Mouse (Mus musculus) kidney, embryonic 15.5 days (tissue): ENCODE data around the gene Pdcd1lg2. TPM values are rescaled to one million over a fixed set of nuclear protein-coding genes. Genes with fewer than 3 reads are reported as not detected.

Experiments used
- ATAC-seq: fragments of 200-750 bp; cut with Nextera tagmentation; replicated peaks from 2 replicates; pipeline ENCODE4 v1.8.0; 2017; ENCODE audit warnings: moderate TSS enrichment; ENCODE audit not compliant: low FRiP score
- H3K27ac ChIP-seq: fragments of 300-500 bp; sonication (generic); 2 replicates; pipeline ENCODE4 v1.5.1; 2015; ENCODE audit warnings: mild to moderate bottlenecking, inconsistent platforms
- H3K27me3 ChIP-seq: fragments of 300-500 bp; sonication (generic); 2 replicates; pipeline ENCODE4 v1.6.1; 2015; ENCODE audit warnings: inconsistent platforms
- H3K36me3 ChIP-seq: fragments of 300-500 bp; sonication (generic); 2 replicates; pipeline ENCODE4 v1.6.1; 2015; ENCODE audit warnings: inconsistent platforms
- H3K4me1 ChIP-seq: fragments of 300-500 bp; sonication (generic); 2 replicates; pipeline ENCODE4 v1.6.1; 2015; ENCODE audit warnings: inconsistent platforms
- H3K4me2 ChIP-seq: fragments of 300-500 bp; sonication (generic); 2 replicates; pipeline ENCODE4 v1.6.1; 2015; ENCODE audit warnings: moderate library complexity, mild to moderate bottlenecking, inconsistent platforms
- H3K4me3 ChIP-seq: fragments of 300-500 bp; sonication (generic); replicated peaks from 2 replicates; pipeline ENCODE4 v1.5.1; 2015; ENCODE audit warnings: mild to moderate bottlenecking, inconsistent platforms
- H3K9ac ChIP-seq: fragments of 300-500 bp; sonication (generic); 2 replicates; pipeline ENCODE4 v1.6.1; 2015; ENCODE audit warnings: mild to moderate bottlenecking, inconsistent platforms
- H3K9me3 ChIP-seq: fragments of 300-500 bp; sonication (generic); replicated peaks from 2 replicates; pipeline ENCODE4 v1.6.1; 2016; ENCODE audit warnings: inconsistent platforms
- WGBS: fragments of 180-500 bp; shearing (Covaris S2); methylation state at CpG from one replicate; pipeline ENCODE4 v1.1.7; 2015; ENCODE audit warnings: mixed read lengths; 5-methylcytosine and 5-hydroxymethylcytosine counted together
- polyA plus RNA-seq: library from polyadenylated mRNA; unstranded; fragments of >200 nt; fragmentation: Nextera tagmentation; extraction: Ambion mirVana; gene quantifications from 2 replicates; pipeline ENCODE4 v1.2.1, GENCODE M21; 2015

Pdcd1lg2 gene
- polyA plus RNA-seq, 1 experiment from 2014 or later, result not detected

DNA sequence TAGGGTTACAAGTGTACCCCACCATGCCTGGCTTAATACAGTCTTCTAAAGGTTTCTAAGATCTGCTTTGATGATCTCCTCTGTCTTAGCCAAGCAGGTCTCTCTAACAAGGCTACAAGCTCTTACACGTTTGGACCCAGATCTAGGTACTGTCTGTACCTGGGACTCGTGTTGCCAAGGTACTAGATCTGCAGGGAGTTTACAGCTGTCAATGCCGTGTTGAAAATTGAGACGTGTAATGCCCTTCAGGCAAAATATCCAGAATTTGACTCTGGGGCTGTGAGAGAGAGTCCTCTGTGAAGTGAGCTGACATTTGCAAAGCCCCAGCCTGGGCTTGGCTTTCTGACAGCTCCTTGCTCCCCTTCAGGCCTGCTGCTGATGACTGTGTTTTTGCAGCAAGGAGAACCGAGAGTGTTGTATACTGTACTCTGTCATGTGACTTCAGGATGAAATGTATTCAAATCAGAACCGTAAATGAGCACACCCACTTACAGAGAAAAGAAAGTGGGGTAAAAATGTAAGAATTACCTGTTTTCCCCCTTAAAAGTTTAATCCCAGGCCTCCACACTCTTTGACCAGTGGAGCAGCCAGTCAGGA is 85.4 kb downstream of the Pdcd1lg2 start:
- no peak for ATAC-seq
- no peak overlapping the region for H3K4me2 ChIP-seq
- H3K36me3 ChIP-seq, result no peaks in the 10 kb centered on the region
- H3K4me1 ChIP-seq, result peaks cover 2% of the 10 kb centered on the region; the same call in 1 of the 2 replicates
- WGBS, result 64% methylated on average over 6 of the region's 6 CpGs
- no peaks in the 10 kb centered on the region for H3K27me3 ChIP-seq
- H3K9ac ChIP-seq, result no peak overlapping the region
- no peak overlapping the region for H3K27ac ChIP-seq
- H3K9me3 ChIP-seq, result no peaks in the 10 kb centered on the region
- H3K4me3 ChIP-seq, result no peak overlapping the region

DNA sequence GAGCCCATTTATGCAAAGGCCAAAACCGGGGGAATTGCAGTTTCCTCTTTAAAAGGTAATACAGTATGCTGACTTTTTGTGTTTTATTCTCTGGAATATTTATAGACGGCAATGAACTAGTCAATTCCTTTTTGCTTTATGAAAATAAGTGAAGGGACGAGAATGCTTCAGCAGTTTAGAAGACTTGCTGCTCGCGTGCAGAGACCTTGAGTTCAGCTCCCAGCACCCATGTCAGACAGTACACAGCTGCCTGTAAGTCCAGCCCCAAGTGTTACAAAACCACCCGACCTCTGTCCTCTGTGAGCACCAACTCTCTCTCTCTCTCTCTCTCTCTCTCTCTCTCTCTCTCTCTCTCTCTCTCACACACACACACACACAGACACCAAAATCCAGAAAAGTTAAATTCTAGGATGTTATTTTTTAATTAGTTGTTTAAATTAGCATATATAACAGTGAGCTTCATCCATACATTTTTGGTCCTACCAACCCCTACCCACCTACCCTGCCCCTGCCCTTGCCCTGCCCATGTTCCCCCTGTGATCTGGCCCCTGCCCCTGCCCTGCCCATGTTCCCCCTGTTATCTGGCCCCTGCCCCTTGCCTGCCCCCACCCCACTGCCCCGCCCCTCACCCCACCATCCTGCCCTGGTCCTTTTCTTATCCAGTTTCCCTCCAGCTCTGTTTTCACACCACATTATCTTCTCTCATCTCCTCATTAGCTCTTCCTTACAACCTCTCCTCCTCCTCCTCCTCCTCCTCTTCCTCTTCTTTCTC is 86.3 kb downstream of the Pdcd1lg2 start:
- H3K27ac ChIP-seq, result no peak overlapping the region
- no peak overlapping the region for H3K9ac ChIP-seq
- H3K4me3 ChIP-seq, result no peak overlapping the region
- 58% methylated on average over 7 of the region's 7 CpGs for WGBS
- peaks cover 4% of the 10 kb centered on the region; the same call in 1 of the 2 replicates for H3K4me1 ChIP-seq
- no peak for ATAC-seq
- H3K9me3 ChIP-seq, result no peaks in the 10 kb centered on the region
- H3K4me2 ChIP-seq, result no peak overlapping the region
- H3K27me3 ChIP-seq, result no peaks in the 10 kb centered on the region
- H3K36me3 ChIP-seq, result no peaks in the 10 kb centered on the region

DNA sequence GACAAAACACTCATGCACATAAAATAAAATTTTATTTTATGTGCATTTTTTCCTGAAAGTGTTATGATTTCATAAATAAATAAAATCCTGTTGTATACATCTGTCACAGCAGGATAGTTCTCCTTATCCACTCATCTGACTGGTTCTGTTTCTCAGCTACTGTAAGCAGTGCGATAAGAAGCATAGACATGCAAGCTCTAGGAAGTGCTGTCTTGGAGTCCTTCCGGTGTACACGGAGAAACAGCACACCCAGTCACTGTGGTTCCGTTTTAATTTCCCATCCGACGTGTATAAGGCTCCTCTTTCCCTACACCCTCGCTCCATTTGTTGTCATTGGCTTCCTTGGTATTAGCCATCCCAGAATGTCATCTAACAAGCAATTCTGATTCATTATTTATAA is 87.2 kb downstream of the Pdcd1lg2 start:
- Histone ChIP-seq H3K4me3 (no peak overlapping the region), H3K36me3 (no peaks in the 10 kb centered on the region), H3K9ac (no peak overlapping the region), H3K27me3 (no peaks in the 10 kb centered on the region), H3K4me2 (no peak overlapping the region), H3K27ac (no peak overlapping the region), H3K4me1 (peaks cover 4% of the 10 kb centered on the region; the same call in 1 of the 2 replicates), H3K9me3 (no peaks in the 10 kb centered on the region)
- WGBS, result 80% methylated on average over 7 of the region's 7 CpGs
- ATAC-seq, result no peak

DNA sequence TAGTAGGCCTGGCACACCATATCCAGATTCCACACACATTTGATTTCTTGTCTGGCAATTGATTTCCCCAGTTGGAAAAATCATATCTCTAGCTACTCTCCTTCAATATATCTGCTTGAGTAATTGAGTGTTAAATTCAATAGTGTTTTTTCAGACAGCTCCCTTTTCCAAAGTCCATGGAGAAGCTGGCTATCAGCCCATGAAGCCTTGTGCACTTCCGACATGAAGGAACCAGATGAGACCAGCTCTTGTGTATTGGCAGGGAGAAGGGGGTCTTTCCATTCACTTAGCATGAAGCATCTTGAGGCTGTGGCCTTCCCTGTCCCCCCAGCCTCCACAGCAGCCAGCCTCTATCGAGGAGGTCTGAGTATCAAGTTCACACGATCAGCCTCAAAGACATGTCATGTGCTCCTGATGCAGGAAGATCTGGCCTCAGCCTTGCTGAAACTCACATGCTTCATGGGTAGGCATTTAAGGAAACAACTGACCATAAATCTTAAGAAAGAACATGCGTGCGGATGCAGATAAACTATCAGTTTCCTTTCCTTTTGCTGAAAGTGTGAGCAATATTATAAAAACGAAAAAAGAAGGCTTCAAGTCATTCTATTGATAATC is 88.2 kb downstream of the Pdcd1lg2 start:
- Histone ChIP-seq H3K9me3 (no peaks in the 10 kb centered on the region), H3K36me3 (no peaks in the 10 kb centered on the region), H3K27ac (no peak overlapping the region), H3K27me3 (no peaks in the 10 kb centered on the region), H3K9ac (no peak overlapping the region), H3K4me1 (peaks cover 4% of the 10 kb centered on the region; the same call in 1 of the 2 replicates), H3K4me2 (no peak overlapping the region), H3K4me3 (no peak overlapping the region)
- 50% methylated on average over 6 of the region's 6 CpGs for WGBS
- ATAC-seq, result no peak

DNA sequence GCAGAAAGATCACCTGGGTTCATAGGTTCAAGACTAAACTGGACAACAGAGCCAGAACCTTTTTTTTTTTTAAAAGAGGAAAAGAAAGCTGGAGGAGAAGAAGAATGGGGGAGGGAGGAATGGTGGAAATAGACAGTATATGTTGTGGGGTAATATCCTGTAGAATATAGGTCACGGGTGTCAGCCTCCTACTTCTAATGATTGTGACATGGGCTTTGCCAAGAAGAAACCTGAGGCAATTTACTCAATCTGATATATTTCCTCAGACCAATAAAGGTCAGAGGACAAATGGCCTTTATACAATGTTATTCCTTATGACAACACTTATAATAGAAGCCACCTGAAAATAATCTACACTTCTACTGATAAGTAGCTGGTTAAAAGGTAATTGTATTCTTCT is 89.6 kb downstream of the Pdcd1lg2 start:
- H3K4me2 ChIP-seq, result no peak overlapping the region
- no peaks in the 10 kb centered on the region for H3K27me3 ChIP-seq
- no peak overlapping the region for H3K4me3 ChIP-seq
- no peak for ATAC-seq
- H3K9me3 ChIP-seq, result no peaks in the 10 kb centered on the region
- H3K4me1 ChIP-seq, result peaks cover 4% of the 10 kb centered on the region; the same call in 1 of the 2 replicates
- no peaks in the 10 kb centered on the region for H3K36me3 ChIP-seq
- no peak overlapping the region for H3K9ac ChIP-seq
- H3K27ac ChIP-seq, result no peak overlapping the region
- whole genome bisulfite sequencing, result 82% methylated on average over 1 of the region's 1 CpGs

DNA sequence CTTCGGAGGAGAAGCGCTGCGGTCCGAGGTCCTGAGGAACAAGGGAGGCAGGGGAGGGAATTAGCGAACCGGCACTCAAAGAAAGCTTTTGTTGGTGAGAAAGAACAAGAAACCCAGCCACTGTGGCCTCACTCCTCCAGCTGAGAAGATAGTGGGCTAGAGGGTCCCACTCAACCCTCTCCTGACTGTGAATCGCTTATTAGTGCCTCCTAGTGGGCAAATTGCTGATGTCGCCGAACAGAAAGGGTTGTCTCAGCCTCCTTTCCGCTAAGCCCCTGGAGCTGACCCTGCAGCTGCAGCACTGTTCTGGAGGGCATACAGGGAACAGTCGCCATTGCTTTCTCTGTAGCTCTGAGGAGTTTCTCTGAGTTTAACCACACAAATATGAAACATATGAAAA is 90.4 kb downstream of the Pdcd1lg2 start:
- Histone ChIP-seq H3K27ac (no peak overlapping the region), H3K4me3 (peak overlapping the region; percentile 25), H3K9ac (no peak overlapping the region), H3K4me2 (peak overlapping the region; percentile 52), H3K36me3 (no peaks in the 10 kb centered on the region), H3K9me3 (no peaks in the 10 kb centered on the region), H3K4me1 (peaks cover 4% of the 10 kb centered on the region; the same call in 1 of the 2 replicates), H3K27me3 (no peaks in the 10 kb centered on the region)
- no peak for ATAC-seq
- 49% methylated on average over 11 of the region's 11 CpGs for WGBS

DNA sequence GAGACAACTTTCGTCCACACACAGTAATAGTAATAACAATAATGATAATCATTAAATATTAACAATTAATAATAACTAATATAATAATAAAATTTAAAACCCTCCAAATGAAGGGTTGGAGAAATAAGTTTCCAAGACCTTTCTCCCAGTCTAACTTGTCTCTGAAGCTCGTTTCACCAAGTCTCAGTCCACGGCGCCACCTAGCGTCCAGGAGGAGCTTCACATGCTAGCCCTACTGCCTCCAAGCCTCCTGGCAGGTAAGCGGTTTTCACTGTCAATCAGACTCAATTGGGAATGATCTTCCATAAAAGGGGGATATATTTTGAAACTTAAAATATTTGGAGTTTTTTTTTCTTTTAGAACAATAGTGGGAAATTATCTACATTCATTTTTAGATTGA is 90.8 kb downstream of the Pdcd1lg2 start:
- Histone ChIP-seq H3K27ac (no peak overlapping the region), H3K9ac (no peak overlapping the region), H3K4me3 (peak overlapping the region; percentile 25), H3K9me3 (no peaks in the 10 kb centered on the region), H3K27me3 (no peaks in the 10 kb centered on the region), H3K4me2 (peak overlapping the region; percentile 52), H3K4me1 (peaks cover 4% of the 10 kb centered on the region; the same call in 1 of the 2 replicates), H3K36me3 (no peaks in the 10 kb centered on the region)
- 0 out of 2 replicates have a peak, but pooled peaks have one; percentile 62 for ATAC-seq
- WGBS, result 14% methylated on average over 6 of the region's 6 CpGs

DNA sequence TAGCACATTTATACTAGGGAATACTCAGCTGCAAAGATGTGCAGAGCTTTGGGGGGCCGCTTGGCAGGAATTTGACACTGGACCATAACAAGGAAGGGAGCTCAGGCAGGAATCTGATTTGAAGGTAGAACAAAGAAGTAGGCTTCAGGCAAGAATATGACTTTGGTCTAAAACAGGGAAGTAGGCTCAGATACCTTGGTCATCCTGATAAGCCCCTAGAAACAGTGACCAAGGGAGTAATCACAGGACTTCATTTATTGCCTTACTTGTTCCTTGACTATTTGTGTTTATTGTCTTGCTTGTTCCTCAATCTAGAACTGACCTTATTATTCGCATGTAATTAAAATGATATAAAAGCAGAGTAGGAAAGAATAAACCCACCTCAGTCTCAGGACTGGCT is 93.4 kb downstream of the Pdcd1lg2 start:
- Histone ChIP-seq H3K4me1 (peaks cover 4% of the 10 kb centered on the region; the same call in 1 of the 2 replicates), H3K9ac (no peak overlapping the region), H3K27me3 (no peaks in the 10 kb centered on the region), H3K9me3 (no peaks in the 10 kb centered on the region), H3K36me3 (no peaks in the 10 kb centered on the region), H3K27ac (no peak overlapping the region), H3K4me2 (no peak overlapping the region), H3K4me3 (no peak overlapping the region)
- WGBS, result 90% methylated on average over 2 of the region's 2 CpGs
- no peak for ATAC-seq

DNA sequence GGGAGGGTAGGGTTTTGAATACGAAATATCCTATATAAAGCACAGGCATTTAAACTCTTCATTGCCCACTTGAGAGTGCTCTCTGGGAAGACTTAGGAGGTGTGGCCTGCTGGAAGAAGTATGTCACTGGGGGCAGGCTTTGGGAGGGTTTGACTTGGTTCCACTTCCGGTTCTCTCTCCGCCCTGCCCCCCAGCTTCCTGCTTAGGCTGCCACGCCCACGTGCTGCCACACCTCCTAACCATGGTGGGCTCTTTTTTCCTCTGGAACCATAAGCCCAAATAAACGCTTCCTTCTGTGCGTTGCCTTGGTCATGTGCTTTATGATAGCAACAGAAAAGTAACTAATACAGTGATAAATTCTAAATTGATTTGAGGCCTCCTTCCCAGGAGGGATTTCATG is 94.9 kb downstream of the Pdcd1lg2 start:
- Histone ChIP-seq H3K27me3 (no peaks in the 10 kb centered on the region), H3K4me1 (peaks cover 4% of the 10 kb centered on the region; the same call in 1 of the 2 replicates), H3K36me3 (no peaks in the 10 kb centered on the region), H3K9ac (no peak overlapping the region), H3K4me2 (no peak overlapping the region), H3K9me3 (no peaks in the 10 kb centered on the region), H3K27ac (no peak overlapping the region), H3K4me3 (no peak overlapping the region)
- WGBS, result 76% methylated on average over 7 of the region's 7 CpGs
- no peak for ATAC-seq

DNA sequence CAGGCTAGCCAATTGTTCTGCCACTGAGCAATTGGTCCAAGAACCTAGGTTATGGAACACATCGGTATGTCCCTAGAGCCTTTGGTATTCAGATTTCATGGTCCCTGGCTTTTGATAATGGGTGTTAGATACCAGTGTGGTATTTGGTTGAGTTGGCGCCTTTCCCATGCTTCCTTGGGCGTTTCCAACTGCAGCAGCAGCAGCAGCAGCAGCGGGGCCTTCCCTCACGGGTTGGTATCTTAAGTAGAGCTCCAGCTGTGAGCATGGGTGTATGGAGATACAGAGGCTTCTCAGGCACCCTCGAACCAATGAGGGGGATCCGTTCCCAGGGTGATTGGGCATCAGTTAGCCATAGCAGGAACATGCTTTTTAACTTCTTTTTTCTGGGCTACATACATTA is 97.5 kb downstream of the Pdcd1lg2 start:
- H3K9me3 ChIP-seq, result no peaks in the 10 kb centered on the region
- H3K9ac ChIP-seq, result no peak overlapping the region
- H3K4me3 ChIP-seq, result no peak overlapping the region
- no peak overlapping the region for H3K27ac ChIP-seq
- H3K36me3 ChIP-seq, result no peaks in the 10 kb centered on the region
- H3K4me1 ChIP-seq, result no peaks in the 10 kb centered on the region
- 82% methylated on average over 7 of the region's 7 CpGs for WGBS
- H3K27me3 ChIP-seq, result no peaks in the 10 kb centered on the region
- H3K4me2 ChIP-seq, result no peak overlapping the region
- ATAC-seq, result no peak

DNA sequence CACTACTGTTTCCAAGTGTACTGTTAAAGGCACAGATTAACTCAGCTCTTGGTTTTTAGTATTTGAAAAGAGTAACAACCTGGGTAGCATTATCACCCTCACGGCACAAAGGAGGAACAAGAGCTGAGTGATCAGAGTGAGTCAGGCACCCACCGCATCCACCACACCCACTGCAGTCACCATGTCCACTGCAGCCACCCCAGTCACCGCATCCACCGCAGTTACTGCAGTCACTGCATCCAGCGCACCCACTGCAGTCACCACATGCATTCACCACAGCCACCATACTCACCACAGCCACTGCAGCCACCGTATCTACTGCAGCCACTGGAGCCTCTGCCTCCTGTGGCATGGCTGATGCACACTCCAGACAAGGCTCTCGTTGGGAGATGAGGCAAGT is 99.1 kb downstream of the Pdcd1lg2 start:
- 86% methylated on average over 7 of the region's 7 CpGs for WGBS
- H3K36me3 ChIP-seq, result no peaks in the 10 kb centered on the region
- no peaks in the 10 kb centered on the region for H3K27me3 ChIP-seq
- H3K9ac ChIP-seq, result no peak overlapping the region
- no peaks in the 10 kb centered on the region for H3K4me1 ChIP-seq
- H3K27ac ChIP-seq, result no peak overlapping the region
- H3K4me3 ChIP-seq, result no peak overlapping the region
- no peaks in the 10 kb centered on the region for H3K9me3 ChIP-seq
- ATAC-seq, result no peak
- no peak overlapping the region for H3K4me2 ChIP-seq

DNA sequence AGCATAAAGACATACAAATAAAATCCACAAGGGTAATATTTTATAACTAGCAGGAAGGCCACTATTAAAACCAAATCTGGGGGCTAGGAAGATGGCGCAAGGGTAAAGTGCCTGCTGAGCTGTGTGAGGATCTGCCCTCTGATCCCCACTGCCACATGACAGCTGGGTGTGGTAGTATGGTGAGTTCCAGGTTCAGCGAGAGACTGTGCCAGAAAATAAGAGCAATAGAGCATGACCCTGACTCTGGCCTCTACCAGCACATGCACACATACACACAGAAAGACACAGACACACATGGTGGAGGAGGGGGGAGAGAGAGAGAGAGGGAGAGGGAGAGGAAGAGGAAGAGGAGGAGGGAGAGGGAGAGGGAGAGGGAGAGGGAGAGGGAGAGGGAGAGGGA is 101.1 kb downstream of the Pdcd1lg2 start:
- no peak for ATAC-seq
- no peaks in the 10 kb centered on the region for H3K27me3 ChIP-seq
- no peaks in the 10 kb centered on the region for H3K4me1 ChIP-seq
- H3K27ac ChIP-seq, result no peak overlapping the region
- H3K4me2 ChIP-seq, result no peak overlapping the region
- no peak overlapping the region for H3K4me3 ChIP-seq
- 72% methylated on average over 2 of the region's 2 CpGs for WGBS
- H3K36me3 ChIP-seq, result peaks cover 18% of the 10 kb centered on the region; the same call in 1 of the 2 replicates
- no peaks in the 10 kb centered on the region for H3K9me3 ChIP-seq
- H3K9ac ChIP-seq, result no peak overlapping the region
